Mouse (Mus musculus): ENCODE measurements around the gene Nostrin.
A peak's percentile ranks its signal among the peaks of the same experiment; 100 is the strongest.

Nostrin gene

DNA sequence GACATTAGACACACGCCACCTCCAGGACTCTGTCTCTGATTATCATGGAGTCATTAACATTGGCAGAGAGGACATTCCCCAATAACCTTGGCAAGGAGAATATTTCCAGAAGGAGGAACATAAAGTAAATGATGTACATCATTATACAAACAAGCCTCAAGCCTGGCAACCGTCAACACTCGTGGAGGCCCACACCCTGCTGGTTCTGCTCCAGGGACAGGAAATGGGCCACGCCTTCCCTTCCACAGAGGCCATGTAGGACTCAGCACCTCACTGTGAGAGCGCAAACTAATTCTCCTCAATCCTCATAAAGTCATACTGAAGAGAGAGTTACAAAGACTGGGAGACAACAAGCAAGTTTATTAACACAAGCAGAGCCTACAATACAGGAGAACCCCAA is 58.0 kb downstream of the Nostrin start:
- DNase-seq (ENCODE audit: low read depth, low spot score) = no peak

GRCm38 (mm10) chr2:69205185-69205584 is 69.6 kb downstream of the Nostrin start:
- DNase-seq (ENCODE audit: low read depth, low spot score) = peak; percentile 26

DNA sequence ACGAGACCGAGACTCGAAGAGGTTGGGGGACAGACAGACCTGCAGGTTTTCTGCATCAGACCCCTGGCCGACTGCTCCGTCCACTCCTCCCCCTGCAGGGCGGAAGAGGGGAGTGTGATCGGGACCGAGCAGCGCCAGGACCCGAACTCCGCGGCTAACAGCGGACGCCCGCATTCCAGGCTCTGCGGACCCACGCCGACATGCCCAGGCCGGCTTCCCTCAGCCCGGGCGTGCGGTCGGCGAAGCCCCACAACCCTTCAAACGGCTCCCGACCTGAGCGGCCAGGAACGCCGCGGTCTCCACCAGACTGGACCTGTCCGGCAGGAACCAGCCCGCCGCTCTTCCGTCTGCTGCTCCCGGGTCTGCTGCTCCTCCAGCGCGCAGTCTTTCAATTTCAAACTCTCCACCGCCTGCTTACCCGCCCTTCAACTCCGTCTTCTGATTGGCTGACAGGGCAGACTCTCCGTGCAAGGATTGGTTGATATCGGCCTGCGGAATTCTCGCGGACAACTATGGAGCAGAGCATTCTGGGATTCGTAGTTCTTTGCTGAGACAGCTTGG is 70.3 kb downstream of the Nostrin start, which contains the start of gene Spc25:
Spc25 (minus strand) TSS at position 404 of the 561 bp plus-strand sequence.
- peak; percentile 98 for DNase-seq (ENCODE audit: low read depth, low spot score)

- DNase-seq (ENCODE audit: low read depth, low spot score) = peak; percentile 30
Observed at GRCm38 (mm10) chr2:69206523-69206922, 70.9 kb downstream of the Nostrin start.

- DNase-seq (ENCODE audit: low read depth, low spot score) = no peak
Observed at GRCm38 (mm10) chr2:69209684-69210083, 74.1 kb downstream of the Nostrin start.

GRCm38 (mm10) chr2:69210773-69211172 is 75.2 kb downstream of the Nostrin start, which contains the start of gene G6pc2:
Gene G6pc2 (plus strand): TSS chr2:69211073.
- DNase-seq (ENCODE audit: low read depth, low spot score) = no peak

DNA sequence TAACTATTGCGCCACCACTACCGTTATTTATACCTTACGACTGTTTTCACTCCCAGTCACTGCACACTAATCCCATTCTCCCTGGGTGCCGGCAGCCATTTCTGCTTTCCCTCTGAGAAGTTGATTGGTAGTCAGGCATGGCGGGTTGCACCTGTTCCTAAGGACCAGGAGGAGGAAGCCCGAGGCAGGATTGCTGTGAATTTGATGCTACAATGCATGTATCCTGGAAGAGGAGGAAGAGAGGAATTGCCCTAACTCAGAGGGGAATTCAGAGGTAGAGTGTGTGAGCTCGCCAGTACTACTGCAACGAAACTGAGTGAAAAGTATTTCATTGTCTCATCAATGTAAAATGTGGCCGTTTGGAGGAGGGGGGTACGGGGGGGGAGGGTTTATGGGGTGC is 77.1 kb downstream of the Nostrin start:
- DNase-seq (ENCODE audit: low read depth, low spot score) = no peak

DNA sequence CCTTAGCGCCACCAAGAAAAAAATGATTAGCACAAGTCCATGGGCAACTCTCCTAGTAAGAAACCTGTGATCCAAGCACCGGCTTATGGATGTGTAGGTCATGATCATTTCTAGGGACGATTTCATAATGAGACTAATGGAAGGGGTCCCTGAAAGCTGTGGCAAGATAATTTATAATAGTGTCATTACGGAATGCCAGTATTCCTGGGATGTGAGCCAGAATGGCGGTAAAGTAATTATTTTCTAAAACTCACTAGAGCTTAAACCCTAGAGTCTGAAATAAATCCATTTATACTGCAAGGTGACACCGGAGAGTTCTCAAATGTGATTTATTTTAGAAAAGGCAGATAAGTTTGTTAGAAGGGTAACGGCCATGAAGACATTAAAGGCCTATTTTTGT is 79.6 kb downstream of the Nostrin start:
- no peak for DNase-seq (ENCODE audit: low read depth, low spot score)

GRCm38 (mm10) chr2:69221868-69222416 is 86.3 kb downstream of the Nostrin start:
- DNase-seq (ENCODE audit: low read depth, low spot score) = no peak

- no peak for DNase-seq (ENCODE audit: low read depth, low spot score)
Observed at GRCm38 (mm10) chr2:69222815-69223214, 87.2 kb downstream of the Nostrin start.

DNA sequence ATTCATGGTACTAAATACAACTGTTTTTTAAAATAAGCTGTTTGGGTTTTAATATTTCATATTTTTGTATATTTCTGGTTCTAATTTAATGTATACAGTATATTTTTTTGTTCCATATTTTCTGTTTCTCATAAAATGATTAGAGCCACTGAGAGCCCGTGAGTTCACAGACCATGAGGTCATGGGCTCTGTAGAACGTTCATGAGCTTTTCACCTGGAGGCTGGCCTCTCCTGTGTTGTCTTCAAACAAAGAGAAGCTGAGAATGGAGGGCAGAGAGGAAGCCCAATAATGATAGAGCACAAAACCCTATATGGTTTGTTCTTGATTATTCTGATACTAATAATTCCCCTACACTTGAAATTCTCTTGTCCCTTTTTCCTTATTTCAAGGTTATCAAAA is 89.1 kb downstream of the Nostrin start:
- no peak for DNase-seq (ENCODE audit: low read depth, low spot score)

DNA sequence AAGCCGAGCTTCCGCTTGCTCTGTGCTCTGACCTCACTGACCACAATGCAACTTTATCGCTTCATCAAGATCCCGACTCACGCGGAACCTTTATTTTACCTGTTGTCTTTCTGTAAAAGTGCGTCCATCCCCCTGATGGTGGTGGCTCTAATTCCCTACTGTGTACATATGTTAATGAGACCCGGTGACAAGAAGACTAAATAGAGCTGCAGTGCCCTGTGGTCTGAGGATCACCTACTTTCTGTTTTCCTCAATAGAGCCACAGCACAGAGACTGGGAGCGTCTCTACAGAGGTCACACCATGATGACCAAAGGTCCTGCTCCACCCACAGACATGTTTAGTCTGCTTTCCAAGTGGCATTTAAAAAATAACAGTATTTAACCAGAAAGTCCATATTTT is 91.3 kb downstream of the Nostrin start:
- DNase-seq (ENCODE audit: low read depth, low spot score) = no peak

GRCm38 (mm10) chr2:69228635-69229034 is 93.0 kb downstream of the Nostrin start:
- DNase-seq (ENCODE audit: low read depth, low spot score) = no peak

DNA sequence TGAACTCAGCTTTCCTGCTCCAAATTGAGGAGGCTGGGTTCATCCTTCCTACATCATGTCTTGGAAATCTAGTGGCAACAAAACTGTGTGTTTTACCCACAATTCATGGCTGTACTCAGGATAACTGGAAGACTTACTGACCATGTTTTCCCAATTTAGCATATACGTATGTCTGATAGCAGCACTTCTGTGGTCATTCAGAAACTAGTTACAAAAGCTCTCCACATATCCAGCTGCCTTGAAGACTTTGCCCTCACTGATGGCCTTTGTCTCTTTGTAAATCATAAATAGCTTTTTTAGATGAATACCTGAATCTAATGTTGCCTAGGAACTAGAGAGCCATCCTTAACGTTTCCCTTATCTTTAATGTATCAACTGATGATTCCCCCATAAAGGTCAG is 94.5 kb downstream of the Nostrin start:
- DNase-seq (ENCODE audit: low read depth, low spot score) = no peak

- DNase-seq (ENCODE audit: low read depth, low spot score) = no peak
Observed at GRCm38 (mm10) chr2:69232101-69232500, 96.5 kb downstream of the Nostrin start.

DNA sequence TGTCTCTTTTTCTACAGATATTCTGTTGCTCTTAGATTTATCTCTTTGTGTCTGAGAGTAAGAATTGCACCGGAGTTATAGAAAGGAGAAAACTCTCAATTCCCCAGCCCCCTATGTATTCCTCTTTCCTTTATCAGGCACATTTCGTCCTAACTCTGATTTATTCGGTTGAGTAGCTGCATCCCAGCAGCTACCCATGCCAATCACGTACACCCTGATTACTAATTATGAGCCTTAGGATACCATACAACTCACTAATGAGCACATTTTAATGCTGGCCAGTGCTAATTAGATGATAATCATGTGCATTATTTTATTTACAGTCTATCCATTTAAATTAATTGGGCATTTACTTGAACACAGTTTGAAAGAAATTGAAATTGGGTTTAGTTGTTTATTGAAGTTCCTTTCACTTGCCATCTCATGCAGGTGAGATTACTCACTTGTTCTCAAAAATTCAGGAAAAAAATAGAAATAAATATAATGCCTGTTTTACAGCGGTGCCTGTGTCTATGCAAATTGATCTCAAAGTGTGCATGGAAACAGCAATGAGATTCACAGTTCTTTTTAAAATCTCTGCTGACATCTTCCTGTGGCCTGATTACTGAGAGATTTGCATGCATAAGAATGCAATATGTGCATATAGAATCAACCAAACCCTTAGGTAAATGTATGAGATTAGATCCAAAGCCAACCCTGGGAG is 99.5 kb downstream of the Nostrin start:
- DNase-seq (ENCODE audit: low read depth, low spot score) = no peak

All from 3T3-L1 (cell line).